Mouse (Mus musculus): ENCODE measurements around the gene Olfr588-ps1.

DNA sequence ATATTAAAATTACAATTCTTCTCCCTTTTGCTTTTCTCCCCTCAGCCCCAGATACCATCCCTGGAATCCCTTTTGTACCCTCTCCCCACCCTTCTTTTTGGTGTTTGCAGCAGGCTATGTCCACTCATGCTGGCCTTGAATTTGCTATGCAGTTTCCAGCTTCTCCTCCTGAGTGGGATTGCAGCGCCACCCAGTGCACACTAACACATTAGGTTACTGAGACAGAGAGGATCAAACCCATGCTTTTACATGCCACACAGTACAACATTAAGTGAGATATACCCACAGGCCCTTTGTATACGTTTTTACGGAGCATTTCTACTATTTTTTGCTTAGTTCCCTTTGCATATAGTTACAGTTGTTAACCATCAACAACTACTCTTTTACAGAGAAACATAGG is 21.3 kb upstream of the Olfr588-ps1 start:
- no peak for TF ChIP-seq CTCF (IDR thresholded peaks at IDR 0.05; ENCODE audit: insufficient read depth, low read depth, low read length)
- TF ChIP-seq POLR2A (IDR thresholded peaks at IDR 0.05; ENCODE audit: insufficient read depth, low read depth, low read length) = no peak

Measured in olfactory bulb, adult 2 months (tissue).